Mouse (Mus musculus): Measurements from ENCODE around the gene Lrig2. TPM values are rescaled to one million over a fixed set of nuclear protein-coding genes. Genes with fewer than 3 reads are reported as not detected.
"Not testable (repeated sequence)": the region's sequence is repeated elsewhere in the genome, so short reads cannot be mapped to it uniquely, and the experiment has no call there.

Gene Lrig2
- polyA plus RNA-seq, 1 experiment: 20.1 TPM

DNA sequence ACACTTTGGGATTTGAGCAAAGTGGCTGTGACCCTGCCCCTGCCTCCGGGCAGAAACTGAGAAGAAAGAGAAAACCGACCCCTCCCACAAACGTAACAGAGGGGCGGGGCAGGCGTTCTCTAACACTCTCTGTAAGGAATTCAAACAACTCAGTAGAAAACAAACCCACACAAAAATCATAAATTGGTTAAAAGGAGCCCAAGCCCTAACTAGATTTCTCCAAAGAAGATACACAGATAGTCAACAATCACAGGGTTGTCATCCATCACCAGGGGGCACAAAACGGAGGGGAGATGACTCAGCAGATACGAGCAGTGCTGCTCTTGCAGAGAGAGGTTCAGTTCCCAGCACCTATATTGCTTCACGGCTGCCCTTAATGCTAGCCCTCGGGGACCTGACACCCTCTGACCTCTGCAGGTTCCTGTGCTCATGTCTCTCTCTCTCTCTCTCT, 77.4 kb downstream of the Lrig2 start:
- DNase-seq (ENCODE audit: extremely low spot score in 1 of 2, low spot score in 1 of 2): no peak

DNA sequence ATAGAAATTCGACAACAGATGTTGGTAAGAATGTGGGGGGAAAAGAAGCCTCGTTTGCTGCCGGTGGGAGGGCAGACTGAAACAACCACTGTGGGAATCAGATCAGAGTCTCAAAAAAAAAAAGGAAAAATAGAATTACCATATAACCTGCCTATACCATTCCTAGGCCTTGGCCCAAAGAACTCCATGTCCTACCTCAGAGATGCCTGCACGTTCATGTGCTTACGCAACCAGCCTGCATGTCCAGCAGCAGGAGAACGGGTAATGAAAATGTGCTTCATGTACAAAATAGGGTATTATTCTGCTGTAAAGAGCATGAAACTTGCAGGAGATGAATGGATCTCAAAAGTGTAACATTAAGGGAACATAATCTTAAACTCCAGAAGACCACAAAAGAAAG, 79.1 kb downstream of the Lrig2 start:
- no peak for DNase-seq (ENCODE audit: extremely low spot score in 1 of 2, low spot score in 1 of 2)

DNA sequence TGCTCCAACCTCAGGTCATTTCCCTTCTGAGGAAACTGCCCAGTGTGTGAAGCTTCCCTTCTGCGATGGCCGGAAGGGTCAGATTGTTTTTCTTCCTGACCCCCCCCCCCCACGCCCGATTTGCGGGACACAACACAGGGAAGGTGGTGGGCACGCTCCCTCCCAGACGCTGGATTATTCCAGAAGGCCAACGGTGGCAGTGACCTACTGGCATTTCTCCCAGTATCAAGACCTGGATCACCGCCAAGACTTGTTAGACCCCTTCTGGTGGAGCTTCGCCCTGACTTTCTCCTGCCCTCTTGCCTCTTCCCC, 79.9 kb downstream of the Lrig2 start:
- no peak for DNase-seq (ENCODE audit: extremely low spot score in 1 of 2, low spot score in 1 of 2)

GRCm38 (mm10) chr3:104431156-104431847, 80.4 kb downstream of the Lrig2 start:
- peak; percentile 42 to 70 for DNase-seq (ENCODE audit: extremely low spot score in 1 of 2, low spot score in 1 of 2)

DNA sequence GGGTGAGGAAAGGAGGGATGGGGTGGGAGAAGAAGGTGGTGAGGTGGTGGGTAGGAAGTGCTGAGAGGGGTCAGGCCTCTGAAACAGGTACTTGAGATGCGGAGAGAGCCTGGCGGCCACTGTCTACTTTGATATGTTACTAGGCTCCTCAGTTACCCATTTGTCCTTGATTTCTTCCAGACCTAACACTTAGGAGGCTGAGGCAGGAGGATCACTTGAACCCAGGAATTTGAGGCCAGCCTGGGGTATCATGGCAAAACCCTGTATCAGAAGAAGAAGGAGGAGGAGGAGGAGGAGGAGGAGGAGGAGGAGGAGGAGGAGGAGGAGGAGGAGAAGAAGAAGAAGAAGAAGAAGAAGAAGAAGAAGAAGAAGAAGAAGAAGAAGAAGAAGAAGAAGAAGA, 84.4 kb downstream of the Lrig2 start:
- DNase-seq (ENCODE audit: extremely low spot score in 1 of 2, low spot score in 1 of 2): not testable (repeated sequence)

DNA sequence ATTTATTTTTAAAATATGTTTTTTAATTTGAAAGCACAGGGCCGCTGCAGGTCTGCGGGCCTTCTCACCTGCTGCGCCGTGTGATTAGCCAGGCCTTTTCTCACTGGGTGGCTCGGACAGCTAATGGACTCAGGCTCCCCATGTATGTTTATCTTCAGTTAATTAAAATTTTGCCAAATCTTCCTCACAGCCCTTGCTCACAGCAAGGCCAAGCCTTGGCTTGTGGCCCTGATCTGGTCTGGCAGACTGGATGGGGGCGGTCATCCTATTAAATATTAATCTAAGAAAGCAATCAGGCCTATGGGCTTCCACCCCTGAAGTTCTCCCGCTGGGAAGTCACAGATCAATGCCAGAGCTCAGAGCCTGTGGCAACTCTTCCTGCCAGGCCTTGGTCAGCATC, 87.4 kb downstream of the Lrig2 start:
- no peak for DNase-seq (ENCODE audit: extremely low spot score in 1 of 2, low spot score in 1 of 2)

DNA sequence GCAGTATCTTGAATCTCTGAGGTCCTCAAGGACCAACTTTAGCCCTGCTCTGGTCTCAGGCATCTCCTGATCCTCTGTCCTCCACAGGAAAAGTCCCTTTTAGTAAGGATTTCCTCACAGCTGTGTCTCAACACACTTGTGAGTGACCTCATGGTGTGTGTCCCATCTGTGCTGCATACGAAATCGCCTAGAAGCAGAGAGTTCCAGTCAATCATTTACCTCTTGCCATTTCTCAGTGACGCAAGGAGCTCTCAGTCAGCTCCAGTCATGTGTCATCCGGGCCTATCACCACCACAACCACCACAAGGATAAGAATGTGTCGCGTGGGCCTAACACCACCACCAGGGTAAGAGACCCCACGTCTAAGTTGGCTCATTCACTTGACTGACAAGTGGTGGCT, 90.8 kb downstream of the Lrig2 start:
- DNase-seq (ENCODE audit: extremely low spot score in 1 of 2, low spot score in 1 of 2): no peak

DNA sequence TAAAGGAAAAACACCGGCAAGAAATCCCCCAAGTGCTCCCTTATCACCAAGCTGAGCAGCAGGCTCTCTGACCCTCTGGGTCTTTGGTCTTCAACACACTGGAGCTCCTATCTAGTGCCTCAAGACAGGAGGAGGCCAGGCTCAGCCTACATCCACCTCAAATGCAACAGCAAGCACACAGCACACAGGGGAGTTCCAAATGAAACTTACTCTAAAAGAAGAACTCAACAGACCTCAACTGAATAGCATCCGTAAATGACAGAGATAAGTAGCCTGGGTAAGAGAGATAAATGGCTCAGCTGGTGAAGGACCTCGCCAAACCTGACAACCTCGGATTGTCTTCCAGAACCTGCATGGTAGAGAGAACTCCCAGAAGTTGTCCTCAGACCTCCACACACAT, 91.7 kb downstream of the Lrig2 start:
- DNase-seq (ENCODE audit: extremely low spot score in 1 of 2, low spot score in 1 of 2): no peak

GRCm38 (mm10) chr3:104416806-104417205, 94.9 kb downstream of the Lrig2 start:
- no peak for DNase-seq (ENCODE audit: extremely low spot score in 1 of 2, low spot score in 1 of 2)

DNA sequence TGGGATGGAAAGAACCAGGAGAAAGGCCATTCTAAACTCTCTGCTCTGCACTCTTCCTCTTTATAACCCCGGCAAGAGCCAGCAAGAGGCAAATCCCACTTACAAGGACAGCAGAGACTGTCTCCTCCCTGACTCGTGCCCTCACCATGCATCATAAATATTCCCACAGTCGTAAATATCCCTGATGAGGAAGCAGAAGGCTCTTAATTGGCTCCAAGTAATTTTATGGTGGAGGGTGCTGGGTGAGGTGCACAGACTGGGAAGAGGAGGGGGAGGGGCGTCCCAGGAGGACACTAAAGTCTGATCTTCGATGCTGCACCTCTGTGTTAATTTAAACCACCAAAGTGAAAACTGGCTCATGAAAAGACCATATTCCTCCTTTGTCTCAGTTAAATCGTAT, 99.2 kb downstream of the Lrig2 start:
- DNase-seq (ENCODE audit: extremely low spot score in 1 of 2, low spot score in 1 of 2): no peak

GRCm38 (mm10) chr3:104407506-104407905, 104.2 kb downstream of the Lrig2 start:
- peak; percentile 20 to 39 for DNase-seq (ENCODE audit: extremely low spot score in 1 of 2, low spot score in 1 of 2)

GRCm38 (mm10) chr3:104403582-104403981, 108.1 kb downstream of the Lrig2 start:
- DNase-seq (ENCODE audit: extremely low spot score in 1 of 2, low spot score in 1 of 2): no peak

- DNase-seq (ENCODE audit: extremely low spot score in 1 of 2, low spot score in 1 of 2): no peak
Measured at GRCm38 (mm10) chr3:104401176-104401575, 110.5 kb downstream of the Lrig2 start.

DNA sequence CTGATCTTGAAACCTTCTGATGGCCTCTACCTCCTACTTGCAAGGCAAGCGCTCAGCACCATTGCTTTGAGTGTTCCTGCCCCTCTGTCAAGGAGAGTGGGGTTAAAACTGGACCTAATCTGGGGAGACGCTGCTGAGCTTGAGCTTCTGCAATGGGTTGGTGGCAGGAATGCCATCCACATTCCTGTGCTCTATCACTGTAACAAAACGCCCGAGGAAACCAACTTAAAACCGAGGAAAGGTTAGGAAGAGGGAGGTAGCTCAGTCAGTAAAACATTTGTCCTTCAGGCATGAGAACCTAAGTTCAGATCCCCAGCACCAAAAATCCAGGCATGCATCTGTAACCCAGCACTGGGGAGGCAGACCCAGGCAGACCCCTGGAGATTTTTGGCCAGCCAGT, 111.6 kb downstream of the Lrig2 start:
- DNase-seq (ENCODE audit: extremely low spot score in 1 of 2, low spot score in 1 of 2): no peak

DNA sequence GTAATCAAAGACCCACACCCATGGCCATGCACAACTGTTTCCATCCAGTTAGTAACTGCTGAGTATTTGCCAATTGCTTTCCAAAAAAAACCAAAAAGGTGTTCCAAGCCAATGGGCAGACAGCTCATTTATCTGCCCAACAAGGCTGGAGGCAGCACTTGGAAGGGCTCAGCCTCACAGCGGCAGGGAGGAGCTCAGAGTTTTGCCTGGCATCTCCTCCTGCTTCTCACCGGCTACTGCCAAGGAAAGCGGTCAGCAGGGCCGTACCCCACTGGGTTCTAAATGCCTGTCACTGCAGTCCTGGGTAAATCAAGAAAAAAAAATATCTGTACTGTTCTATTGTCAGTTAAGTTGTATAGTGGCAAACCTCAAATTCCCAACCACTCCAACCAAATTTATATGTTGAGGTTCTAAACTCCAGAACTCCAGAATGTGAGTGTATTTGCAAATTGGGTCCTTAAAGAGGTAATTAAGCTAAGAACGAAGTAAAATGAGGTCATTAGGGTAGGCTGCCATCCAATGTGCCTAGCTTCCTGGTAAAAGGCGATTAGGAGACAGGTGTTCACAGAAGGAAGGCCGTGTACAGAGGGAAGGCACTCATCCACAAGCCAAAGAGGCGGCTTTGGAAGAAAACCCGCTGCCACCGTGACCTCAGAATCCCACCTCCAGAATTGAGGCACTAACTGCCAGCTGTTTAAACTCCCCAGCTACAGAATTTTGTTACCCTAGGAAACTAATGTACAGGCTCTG, 112.2 kb downstream of the Lrig2 start:
- no peak for DNase-seq (ENCODE audit: extremely low spot score in 1 of 2, low spot score in 1 of 2)

DNA sequence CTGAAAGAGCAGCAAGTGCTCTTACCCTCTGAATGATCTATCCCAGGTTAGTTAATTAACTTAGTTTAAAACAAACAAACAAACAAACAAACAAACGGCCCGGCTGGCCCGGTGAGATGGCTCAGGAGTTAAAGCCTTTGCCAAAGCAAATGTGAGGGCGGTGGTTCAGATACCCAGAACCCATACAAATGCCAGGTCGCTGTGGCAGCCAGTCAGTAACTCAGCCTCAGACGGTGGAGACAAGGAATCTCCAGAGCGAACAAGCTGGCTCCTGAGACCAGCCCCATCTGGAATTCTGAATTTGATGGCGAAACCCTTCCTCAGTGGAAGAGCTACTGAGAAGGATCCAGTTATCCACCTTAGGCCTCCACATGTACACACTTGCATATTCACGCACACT, 114.4 kb downstream of the Lrig2 start:
- no peak for DNase-seq (ENCODE audit: extremely low spot score in 1 of 2, low spot score in 1 of 2)

DNA sequence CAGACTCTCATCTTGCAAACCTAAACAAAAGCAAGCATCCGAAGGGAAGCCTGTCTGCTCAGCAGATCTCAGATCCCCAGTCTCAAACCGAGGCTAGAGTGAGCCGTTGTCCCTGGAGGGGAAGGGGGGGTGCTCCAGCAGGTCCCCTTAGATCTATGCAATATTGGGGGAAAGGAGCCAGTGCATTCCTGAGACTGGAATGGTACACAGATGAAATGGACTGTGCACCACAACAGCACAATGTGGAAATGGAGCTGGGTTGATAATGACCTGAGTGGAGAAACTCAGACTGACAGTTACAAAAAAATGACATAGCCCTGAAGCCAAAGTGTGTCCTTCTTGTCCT, 115.0 kb downstream of the Lrig2 start:
- DNase-seq (ENCODE audit: extremely low spot score in 1 of 2, low spot score in 1 of 2): no peak

- DNase-seq (ENCODE audit: extremely low spot score in 1 of 2, low spot score in 1 of 2): no peak
Measured at GRCm38 (mm10) chr3:104396067-104396735, 115.5 kb downstream of the Lrig2 start.

DNA sequence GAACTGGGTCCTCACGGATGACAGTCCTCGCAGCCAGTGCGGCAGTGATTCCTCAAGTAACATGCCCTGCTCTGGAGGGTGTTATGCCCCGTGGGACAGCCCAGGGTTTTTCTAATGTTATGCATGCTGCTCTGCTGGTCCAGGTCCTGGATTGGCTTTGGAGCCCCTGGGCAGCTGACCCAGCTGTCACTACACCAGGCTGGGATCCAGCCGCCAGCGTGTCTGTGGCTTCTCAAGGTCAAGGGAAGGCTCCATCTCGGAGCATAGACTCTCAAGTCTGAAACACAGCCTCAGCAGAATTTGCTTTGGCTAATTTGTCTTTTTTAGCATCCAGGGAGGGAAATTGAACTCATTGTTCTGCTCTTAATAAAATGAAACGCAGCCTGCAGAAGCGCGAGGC, 121.6 kb downstream of the Lrig2 start:
- no peak for DNase-seq (ENCODE audit: extremely low spot score in 1 of 2, low spot score in 1 of 2)

GRCm38 (mm10) chr3:104389449-104389848, 122.3 kb downstream of the Lrig2 start:
- DNase-seq (ENCODE audit: extremely low spot score in 1 of 2, low spot score in 1 of 2): no peak

DNA sequence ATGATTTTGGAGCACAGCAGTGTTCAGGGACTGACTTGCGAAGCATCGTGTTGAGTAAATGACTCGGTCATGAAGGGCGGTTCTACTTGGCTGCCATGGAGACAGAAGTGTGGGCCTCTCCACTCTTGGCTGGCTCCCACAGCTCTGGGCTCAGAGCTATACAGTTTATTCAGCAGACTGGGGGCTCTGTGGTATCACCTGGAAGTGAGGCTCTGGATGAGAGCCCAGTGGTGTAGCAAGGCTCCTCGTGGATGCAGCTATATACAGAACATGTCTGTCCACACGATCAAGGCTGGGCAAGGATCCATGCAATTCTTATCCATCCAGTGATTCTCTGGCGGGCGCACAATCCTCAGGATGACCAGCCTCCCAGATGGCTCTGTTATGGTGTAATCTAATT, 126.1 kb downstream of the Lrig2 start:
- DNase-seq (ENCODE audit: extremely low spot score in 1 of 2, low spot score in 1 of 2): peak; percentile 28 to 61

Measured in frontal cortex, adult 2 months (tissue).